Mouse (Mus musculus) E14TG2a.4 (cell line): ENCODE data around the gene Mov10.
"Not testable (repeated sequence)": the region's sequence is repeated elsewhere in the genome, so short reads cannot be mapped to it uniquely, and the experiment has no call there.

ENCODE experiments used
- H3K27me3 ChIP-seq: 2 replicates; pipeline ENCODE4 v1.6.1; 2014; ENCODE audit warnings: low read length, control low read depth; ENCODE audit not compliant: insufficient read depth
- H3K36me3 ChIP-seq: 2 replicates; pipeline ENCODE4 v1.6.1; 2014; ENCODE audit warnings: low read length, control low read depth; ENCODE audit not compliant: insufficient read depth
- H3K4me1 ChIP-seq: replicated peaks from 2 replicates; pipeline ENCODE4 v1.6.1; 2014; ENCODE audit warnings: low read depth, low read length, control low read depth
- H3K4me3 ChIP-seq: replicated peaks from 2 replicates; pipeline ENCODE4 v1.5.1; 2014; ENCODE audit warnings: mild to moderate bottlenecking, low read length
- H3K9me3 ChIP-seq: 2 replicates; pipeline ENCODE4 v1.6.1; 2014; ENCODE audit warnings: low read length, control low read depth
- CTCF ChIP-seq: conservative IDR thresholded peaks from 2 replicates; pipeline ENCODE4 v1.5.1; 2014; ENCODE audit warnings: low read length
- NANOG ChIP-seq: IDR thresholded peaks from 2 replicates; pipeline ENCODE4 v1.6.1; 2014; ENCODE audit warnings: borderline replicate concordance, low read length, mixed read lengths
- POU5F1 ChIP-seq: IDR thresholded peaks from 2 replicates; pipeline ENCODE4 v1.6.1; 2014; ENCODE audit warnings: low read length, borderline replicate concordance

Mov10 gene

DNA sequence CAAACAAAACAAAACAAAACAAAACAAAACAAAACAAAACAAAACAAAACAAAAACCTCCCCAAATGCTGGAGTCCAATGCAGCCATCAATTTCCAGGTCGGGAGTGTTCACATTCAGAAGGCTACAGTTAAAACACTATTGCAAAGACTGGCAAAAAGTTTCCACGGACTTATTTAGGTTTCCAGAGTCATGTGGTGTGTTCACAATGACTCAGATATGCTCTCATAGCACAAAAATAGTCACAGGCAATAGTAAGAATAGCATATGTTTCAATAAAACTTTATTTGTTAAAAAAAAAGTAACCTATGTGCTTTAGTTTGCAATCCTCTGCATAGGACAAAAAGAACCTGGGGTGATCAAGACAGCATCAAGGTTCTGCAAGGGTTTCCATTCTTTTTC is 51.2 kb downstream of the Mov10 start:
- peaks cover 18% of the 10 kb centered on the region for H3K4me1 ChIP-seq
- TF ChIP-seq NANOG (no peak), POU5F1 (no peak), CTCF (no peak)
- peaks cover 3% of the 10 kb centered on the region; the same call in 1 of the 2 replicates for H3K27me3 ChIP-seq
- H3K36me3 ChIP-seq, result no peaks in the 10 kb centered on the region
- H3K4me3 ChIP-seq, result no peak overlapping the region
- no peaks in the 10 kb centered on the region for H3K9me3 ChIP-seq

- TF ChIP-seq CTCF (peak; percentile 89), POU5F1 (no peak), NANOG (no peak)
- Histone ChIP-seq H3K9me3 (no peaks in the 10 kb centered on the region), H3K36me3 (no peaks in the 10 kb centered on the region), H3K4me1 (peaks cover 17% of the 10 kb centered on the region), H3K27me3 (peaks cover 14% of the 10 kb centered on the region), H3K4me3 (no peak overlapping the region)
Measured at GRCm38 (mm10) chr3:104765021-104765420, 53.3 kb downstream of the Mov10 start.

DNA sequence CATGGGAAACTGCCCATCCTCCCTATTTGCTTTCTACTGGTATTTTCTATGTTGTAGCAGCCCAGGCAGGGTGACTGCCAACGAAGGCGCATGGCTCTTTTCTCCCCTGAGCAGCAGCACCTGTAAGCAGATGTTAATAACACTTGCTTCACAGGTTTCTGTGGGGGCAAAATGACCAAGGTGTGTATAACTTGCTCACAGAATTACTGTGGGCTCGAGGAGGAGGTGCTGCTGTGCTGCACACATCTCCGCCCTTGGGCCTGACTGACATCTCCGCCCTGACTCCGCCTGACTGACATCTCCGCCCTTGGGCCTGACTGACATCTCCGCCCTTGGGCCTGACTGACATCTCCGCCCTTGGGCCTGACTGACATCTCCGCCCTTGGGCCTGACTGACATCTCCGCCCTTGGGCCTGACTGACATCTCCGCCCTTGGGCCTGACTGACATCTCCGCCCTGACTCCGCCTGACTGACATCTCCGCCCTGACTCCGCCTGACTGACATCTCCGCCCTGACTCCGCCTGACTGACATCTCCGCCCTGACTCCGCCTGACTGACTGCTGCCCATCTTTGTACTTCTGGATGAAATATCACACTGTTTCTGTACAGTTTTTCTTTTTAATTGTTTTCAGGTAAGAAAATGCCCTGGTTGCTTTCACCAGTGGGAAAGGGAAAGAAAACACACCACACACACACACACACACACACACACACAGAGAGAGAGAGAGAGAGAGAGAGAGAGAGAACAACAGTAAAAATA is 56.1 kb downstream of the Mov10 start:
- H3K27me3 ChIP-seq, result peaks cover 31% of the 10 kb centered on the region
- not testable (repeated sequence) for H3K36me3 ChIP-seq, H3K4me3 ChIP-seq, H3K9me3 ChIP-seq
- peaks cover 27% of the 10 kb centered on the region for H3K4me1 ChIP-seq

DNA sequence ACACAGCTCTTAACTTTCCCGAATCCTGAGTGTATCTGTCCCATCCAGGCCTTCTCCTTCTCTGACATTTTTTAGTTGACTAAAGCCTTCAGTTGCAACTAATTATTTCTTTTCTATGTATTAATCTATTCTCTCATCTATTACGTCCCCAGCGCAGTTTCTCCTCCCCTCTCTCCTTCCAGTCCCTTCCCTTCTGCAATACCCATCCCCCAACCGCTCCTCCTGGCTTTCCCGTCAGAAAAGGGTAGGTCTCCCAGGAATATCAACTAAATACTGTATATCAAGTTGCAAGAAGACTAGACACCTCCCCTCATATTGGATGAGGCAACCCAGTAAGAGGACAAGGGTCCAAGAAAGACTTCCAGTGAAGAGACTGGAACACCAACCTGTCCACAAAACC is 59.5 kb downstream of the Mov10 start:
- H3K27me3 ChIP-seq, result peaks cover 41% of the 10 kb centered on the region
- H3K4me3 ChIP-seq, result peak overlapping the region; percentile 20; the same call in 1 of the 2 replicates
- H3K9me3 ChIP-seq, result no peaks in the 10 kb centered on the region
- no peaks in the 10 kb centered on the region for H3K36me3 ChIP-seq
- H3K4me1 ChIP-seq, result peaks cover 21% of the 10 kb centered on the region
- TF ChIP-seq CTCF (no peak), POU5F1 (no peak), NANOG (no peak)

- H3K27me3 ChIP-seq, result peaks cover 45% of the 10 kb centered on the region
- TF ChIP-seq NANOG, result no peak
- TF ChIP-seq POU5F1, result no peak
- peak; percentile 54 for TF ChIP-seq CTCF
- H3K36me3 ChIP-seq, result no peaks in the 10 kb centered on the region
- peak overlapping the region; percentile 20; the same call in 1 of the 2 replicates for H3K4me3 ChIP-seq
- H3K9me3 ChIP-seq, result no peaks in the 10 kb centered on the region
- H3K4me1 ChIP-seq, result peaks cover 25% of the 10 kb centered on the region
Measured at GRCm38 (mm10) chr3:104758406-104758805, 60.0 kb downstream of the Mov10 start.

DNA sequence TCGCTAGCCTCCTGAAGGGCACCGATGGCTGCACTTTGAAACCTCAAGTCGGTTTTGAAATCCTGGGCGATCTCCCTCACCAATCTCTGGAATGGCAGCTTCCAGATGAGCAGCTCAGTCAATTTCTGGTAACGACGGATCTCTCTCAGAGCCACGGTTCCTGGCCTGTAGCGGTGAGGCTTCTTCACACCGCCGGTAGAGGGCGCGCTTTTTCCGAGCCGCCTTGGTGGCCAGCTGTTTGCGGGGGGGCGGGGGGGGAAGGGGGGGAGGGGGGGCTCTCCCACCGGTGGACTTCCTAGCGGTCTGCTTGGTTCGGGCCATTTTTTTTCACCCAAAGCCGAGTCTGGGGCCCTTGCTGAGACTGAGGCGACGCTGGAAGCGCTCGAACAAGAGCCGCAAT is 65.5 kb downstream of the Mov10 start:
- peaks cover 28% of the 10 kb centered on the region for H3K27me3 ChIP-seq

More for the DNA sequence above, 65.5 kb downstream of the Mov10 start:
- not testable (repeated sequence) for H3K36me3 ChIP-seq, H3K4me1 ChIP-seq, H3K4me3 ChIP-seq, H3K9me3 ChIP-seq
